Mouse (Mus musculus) liver, postnatal 0 days (tissue): ENCODE data around the gene Nthl1. TPM values are rescaled to one million over a fixed set of nuclear protein-coding genes. Genes with fewer than 3 reads are reported as not detected.

ENCODE experiments used
- ATAC-seq: fragments of 200-750 bp; cut with Nextera tagmentation; 2 replicates; pipeline ENCODE4 v1.8.0; 2017; ENCODE audit warnings: mild to moderate bottlenecking, moderate library complexity
- DNase-seq: peaks from one replicate; pipeline ENCODE4 v3.0.0-alpha.2; 2016
- H3K27ac ChIP-seq: fragments of 300-500 bp; sonication (generic); 2 replicates; pipeline ENCODE4 v1.5.1; 2014; ENCODE audit warnings: antibody characterized with exemption, moderate library complexity, mild to moderate bottlenecking, low read depth
- H3K27me3 ChIP-seq: fragments of 300-500 bp; sonication (generic); 2 replicates; pipeline ENCODE4 v1.6.1; 2014; ENCODE audit warnings: low read length, control low read depth, mixed read lengths; ENCODE audit not compliant: insufficient read depth
- H3K36me3 ChIP-seq: fragments of 300-500 bp; sonication (generic); replicated peaks from 2 replicates; pipeline ENCODE4 v1.6.1; 2014; ENCODE audit warnings: mild to moderate bottlenecking, control low read depth, low read length, moderate library complexity, mixed read lengths; ENCODE audit not compliant: insufficient read depth
- H3K4me1 ChIP-seq: fragments of 300-500 bp; sonication (generic); 2 replicates; pipeline ENCODE4 v1.6.1; 2014; ENCODE audit warnings: antibody characterized with exemption, mild to moderate bottlenecking, control low read depth; ENCODE audit not compliant: insufficient read depth
- H3K4me2 ChIP-seq: fragments of 300-500 bp; sonication (generic); 2 replicates; pipeline ENCODE4 v1.6.1; 2014; ENCODE audit warnings: low read depth, mild to moderate bottlenecking, low read length, moderate library complexity, mixed read lengths
- H3K4me3 ChIP-seq: fragments of 300-500 bp; sonication (generic); 2 replicates; pipeline ENCODE4 v1.5.1; 2014; ENCODE audit warnings: low read depth, low read length
- H3K9ac ChIP-seq: fragments of 300-500 bp; sonication (generic); replicated peaks from 2 replicates; pipeline ENCODE4 v1.6.1; 2014; ENCODE audit warnings: mild to moderate bottlenecking, moderate library complexity
- H3K9me3 ChIP-seq: fragments of 300-500 bp; sonication (generic); 2 replicates; pipeline ENCODE4 v1.6.1; 2016; ENCODE audit warnings: mild to moderate bottlenecking, control low read depth, low read length, mixed read lengths
- CTCF ChIP-seq: sonication (generic); IDR thresholded peaks from 2 replicates; pipeline ENCODE4 v1.5.1; 2016; ENCODE audit warnings: antibody characterized with exemption, low read depth
- EP300 ChIP-seq: IDR thresholded peaks from 2 replicates; pipeline ENCODE4 v1.6.1; 2016; ENCODE audit warnings: antibody characterized with exemption, low read depth, mild to moderate bottlenecking
- WGBS: fragments of 180-500 bp; shearing (Covaris S2); extraction: QIAGEN DNeasy Blood & Tissue Kit; methylation state at CpG from one replicate; pipeline ENCODE4 v1.1.7; 2014; ENCODE audit not compliant: insufficient replicate concordance; 5-methylcytosine and 5-hydroxymethylcytosine counted together
- polyA plus RNA-seq: library from polyadenylated mRNA; unstranded; fragments of >200 nt; fragmentation: Nextera tagmentation; extraction: Ambion mirVana; gene quantifications from 2 replicates; pipeline ENCODE4 v1.2.1, GENCODE M21; 2015

Nthl1 gene
- polyA plus RNA-seq, 1 experiment from 2014 or later, result 4.3 TPM

GRCm38 (mm10) chr17:24674277-24674676 is 41.8 kb downstream of the Nthl1 start:
- ATAC-seq (no peak), DNase-seq (no peak)

GRCm38 (mm10) chr17:24676187-24676586 is 43.7 kb downstream of the Nthl1 start:
- no peaks in the 10 kb centered on the region for H3K27me3 ChIP-seq
- H3K36me3 ChIP-seq, result peaks cover 45% of the 10 kb centered on the region
- TF ChIP-seq EP300, result no peak
- peak; percentile 87 for TF ChIP-seq CTCF
- no peak overlapping the region for H3K4me2 ChIP-seq
- H3K4me1 ChIP-seq, result peaks cover 23% of the 10 kb centered on the region
- peak; percentile 84 for DNase-seq
- no peak overlapping the region for H3K4me3 ChIP-seq
- H3K27ac ChIP-seq, result no peak overlapping the region
- 68% methylated on average over 2 of the region's 2 CpGs for whole genome bisulfite sequencing
- H3K9me3 ChIP-seq, result no peaks in the 10 kb centered on the region
- H3K9ac ChIP-seq, result no peak overlapping the region
- peak; percentile 33 for ATAC-seq

More at GRCm38 (mm10) chr17:24674277-24674676, 41.8 kb downstream of the Nthl1 start:
- H3K9ac ChIP-seq, result no peak overlapping the region
- H3K27ac ChIP-seq, result no peak overlapping the region
- no peaks in the 10 kb centered on the region for H3K27me3 ChIP-seq
- TF ChIP-seq EP300 (no peak), CTCF (no peak)
- no peak overlapping the region for H3K4me3 ChIP-seq
- peaks cover 28% of the 10 kb centered on the region for H3K36me3 ChIP-seq
- no peak overlapping the region for H3K4me2 ChIP-seq
- H3K9me3 ChIP-seq, result no peaks in the 10 kb centered on the region
- 55% methylated on average over 7 of the region's 7 CpGs for WGBS
- peaks cover 34% of the 10 kb centered on the region for H3K4me1 ChIP-seq

- H3K4me3 ChIP-seq, result no peak overlapping the region
- TF ChIP-seq CTCF (no peak), EP300 (no peak)
- no peak overlapping the region for H3K27ac ChIP-seq
- 88% methylated on average over 5 of the region's 5 CpGs for WGBS
- H3K27me3 ChIP-seq, result no peaks in the 10 kb centered on the region
- no peak overlapping the region for H3K9ac ChIP-seq
- H3K4me1 ChIP-seq, result peaks cover 16% of the 10 kb centered on the region
- peaks cover 49% of the 10 kb centered on the region for H3K36me3 ChIP-seq
- no peak for DNase-seq
- H3K9me3 ChIP-seq, result no peaks in the 10 kb centered on the region
- no peak overlapping the region for H3K4me2 ChIP-seq
- ATAC-seq, result no peak
These were observed 44.4 kb downstream of the Nthl1 start for GRCm38 (mm10) chr17:24676877-24677276.

- H3K36me3 ChIP-seq, result peaks cover 49% of the 10 kb centered on the region
- H3K9me3 ChIP-seq, result no peaks in the 10 kb centered on the region
These were observed 45.1 kb downstream of the Nthl1 start for GRCm38 (mm10) chr17:24677500-24678080.

GRCm38 (mm10) chr17:24686514-24686913 is 54.0 kb downstream of the Nthl1 start:
- ATAC-seq (peak; percentile 72), DNase-seq (peak; percentile 81)
- Histone ChIP-seq H3K4me2 (peak overlapping the region; percentile 58), H3K36me3 (no peaks in the 10 kb centered on the region; the same call in 1 of the 2 replicates), H3K9me3 (no peaks in the 10 kb centered on the region), H3K9ac (no peak overlapping the region), H3K27ac (no peak overlapping the region), H3K4me3 (0 out of 2 replicates have a peak overlapping the region, but pooled peaks have one; percentile 17), H3K27me3 (peaks cover 41% of the 10 kb centered on the region), H3K4me1 (peaks cover 18% of the 10 kb centered on the region)
- 31% methylated on average over 16 of the region's 16 CpGs for WGBS
- TF ChIP-seq CTCF (no peak), EP300 (no peak)

More at GRCm38 (mm10) chr17:24677500-24678080, 45.1 kb downstream of the Nthl1 start:
- H3K27ac ChIP-seq, result no peak overlapping the region
- TF ChIP-seq CTCF (no peak), EP300 (no peak)
- ATAC-seq (no peak), DNase-seq (no peak)
- peaks cover 9% of the 10 kb centered on the region for H3K4me1 ChIP-seq
- H3K4me2 ChIP-seq, result no peak overlapping the region
- H3K27me3 ChIP-seq, result no peaks in the 10 kb centered on the region
- no peak overlapping the region for H3K9ac ChIP-seq
- WGBS, result 89% methylated on average over 24 of the region's 24 CpGs
- H3K4me3 ChIP-seq, result no peak overlapping the region

- WGBS, result 3% methylated on average over 24 of the region's 25 CpGs
- Histone ChIP-seq H3K36me3 (no peaks in the 10 kb centered on the region), H3K4me2 (peak overlapping the region; percentile 75), H3K9ac (0 out of 2 replicates have a peak overlapping the region, but pooled peaks have one; percentile 9), H3K27ac (no peak overlapping the region), H3K27me3 (peaks cover 41% of the 10 kb centered on the region), H3K4me1 (peaks cover 18% of the 10 kb centered on the region), H3K4me3 (peak overlapping the region; percentile 43), H3K9me3 (no peaks in the 10 kb centered on the region)
- peak; percentile 64 for ATAC-seq
- DNase-seq, result peak; percentile 79
- TF ChIP-seq CTCF (no peak), EP300 (no peak)
These were observed 54.7 kb downstream of the Nthl1 start for GRCm38 (mm10) chr17:24687146-24687595.
